Mouse (Mus musculus) heart, adult 2 months (tissue): Measurements from ENCODE around the gene Lyl1. TPM values are rescaled to one million over a fixed set of nuclear protein-coding genes. Genes with fewer than 3 reads are reported as not detected.

Source experiments
- DNase-seq, 2 experiments: peaks; one replicate each; pipeline ENCODE4 v3.0.0; 2021
- H3K27ac ChIP-seq: fragments of 200-600 bp; 2 replicates; pipeline ENCODE4 v1.8.1; 2022
- H3K27me3 ChIP-seq: fragments of 200-500 bp; 2 replicates; pipeline ENCODE4 v1.6.1; 2012; ENCODE audit warnings: mild to moderate bottlenecking, low read length, inconsistent platforms, mixed read lengths; ENCODE audit not compliant: control insufficient read depth, insufficient read depth
- H3K36me3 ChIP-seq: fragments of 200-500 bp; 2 replicates; pipeline ENCODE4 v1.6.1; 2012; ENCODE audit warnings: low read length, inconsistent platforms; ENCODE audit not compliant: control insufficient read depth, insufficient read depth
- H3K4me1 ChIP-seq: fragments of 200-500 bp; 2 replicates; pipeline ENCODE4 v1.6.1; 2011; ENCODE audit warnings: low read length; ENCODE audit not compliant: control insufficient read depth, insufficient read depth
- H3K4me3 ChIP-seq: fragments of 200-600 bp; 2 replicates; pipeline ENCODE4 v1.8.1; 2022
- H3K79me2 ChIP-seq: fragments of 200-500 bp; replicated peaks from 2 replicates; pipeline ENCODE4 v1.6.1; 2012; ENCODE audit warnings: mild to moderate bottlenecking, inconsistent platforms, low read length, moderate library complexity, mixed read lengths; ENCODE audit not compliant: control insufficient read depth, insufficient read depth
- H3K9ac ChIP-seq: fragments of 200-500 bp; 2 replicates; pipeline ENCODE4 v1.6.1; 2012; ENCODE audit warnings: low read depth, mild to moderate bottlenecking, control low read depth, inconsistent platforms, low read length, mixed read lengths
- CTCF ChIP-seq: fragments of 200-600 bp; IDR thresholded peaks from 2 replicates; pipeline ENCODE4 v1.8.1; 2022; ENCODE audit warnings: antibody characterized with exemption, mild to moderate bottlenecking, moderate library complexity
- EP300 ChIP-seq: fragments of 200-500 bp; IDR thresholded peaks from 2 replicates; pipeline ENCODE4 v1.6.1; 2011; ENCODE audit warnings: low read depth, low read length, control low read depth; ENCODE audit not compliant: insufficient read depth
- POLR2A ChIP-seq: fragments of 200-500 bp; IDR thresholded peaks from 2 replicates; pipeline ENCODE4 v1.6.1; 2011; ENCODE audit warnings: mild to moderate bottlenecking, low read depth, low read length, control low read depth; ENCODE audit not compliant: insufficient read depth
- whole genome bisulfite sequencing: fragments of 180-500 bp; shearing (Covaris S2); methylation state at CpG from one replicate; pipeline ENCODE4 v1.1.7; 2018; 5-methylcytosine and 5-hydroxymethylcytosine counted together
- intact Hi-C: fragments of 180-260 bp; cut with DNase I; formaldehyde crosslinking; loops from one replicate; pipeline ENCODE4 v1.15.1; 2025
- polyA plus RNA-seq: library from polyadenylated mRNA; depleted of rRNA; stranded (reverse); fragments of >200 nt; gene quantifications from 2 replicates; pipeline ENCODE4 v1.2.3, GENCODE M21; 2012
- total RNA-seq, 2 experiments: library from RNA; stranded (reverse); gene quantifications; 2 replicates each; pipeline ENCODE4 v1.2.3; 2021

Lyl1 gene
- total and polyA plus RNA-seq, 3 experiments, result 3.0 to 7.7 (median 3.7) TPM

DNA sequence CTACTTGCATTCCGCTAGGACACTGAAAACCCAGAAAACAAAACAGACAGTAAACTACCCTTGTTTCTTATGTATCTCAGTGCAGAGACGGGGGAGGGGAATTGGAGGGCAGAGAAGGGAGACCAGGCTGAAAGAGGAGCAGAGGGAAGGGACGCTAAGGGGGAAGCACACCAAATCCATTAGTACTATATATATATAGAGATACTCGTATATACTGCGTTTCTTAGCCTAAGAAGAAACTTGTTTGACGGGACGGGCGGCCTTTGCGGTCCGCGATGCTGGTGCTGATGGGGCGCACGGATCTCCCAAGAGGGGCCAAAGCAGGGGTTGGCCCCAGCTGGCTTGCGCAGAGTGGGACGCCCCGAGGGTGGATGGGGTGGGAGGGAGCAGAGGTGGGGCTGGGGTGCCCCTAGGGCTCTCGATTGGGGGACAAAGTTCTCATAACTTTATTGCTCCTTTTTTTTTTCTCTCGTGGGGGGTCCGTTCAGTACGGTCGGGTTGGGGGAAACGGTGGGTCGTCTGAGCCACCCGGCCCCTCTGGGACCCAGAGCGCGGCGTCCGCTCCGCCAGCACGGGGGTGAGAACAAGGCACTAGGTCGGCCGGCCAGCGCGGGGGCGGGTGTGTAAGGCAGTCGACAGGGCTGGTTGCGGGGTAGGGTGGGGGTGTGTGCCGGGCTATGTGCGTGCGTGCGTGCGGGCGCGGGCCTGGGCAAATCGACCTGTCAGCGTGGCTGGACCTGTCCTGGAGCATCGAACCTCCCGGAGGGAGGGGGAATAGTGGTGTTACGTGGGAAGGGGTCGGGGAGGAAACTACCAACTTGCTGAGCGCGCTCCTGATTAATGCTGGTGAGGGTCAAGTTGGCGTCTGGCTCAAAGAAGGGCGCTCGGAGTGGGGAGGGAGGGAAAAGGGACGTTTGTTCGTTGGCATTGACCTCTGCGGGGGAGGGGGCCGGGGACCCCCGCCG lies 3.9 kb downstream of the Lyl1 start:
- intact Hi-C loops, result no loop called here
- peak overlapping the region; percentile 45 for H3K4me3 ChIP-seq
- peak overlapping the region; percentile 90 for H3K27ac ChIP-seq
- H3K9ac ChIP-seq, result peak overlapping the region; percentile 70
- peak; percentile 63 to 68 for DNase-seq
- 11% methylated on average over 60 of the region's 61 CpGs for WGBS
- H3K36me3 ChIP-seq, result no peaks in the 10 kb centered on the region
- peaks cover 16% of the 10 kb centered on the region for H3K4me1 ChIP-seq
- no peaks in the 10 kb centered on the region for H3K79me2 ChIP-seq
- no peaks in the 10 kb centered on the region for H3K27me3 ChIP-seq
- TF ChIP-seq CTCF (no peak), EP300 (0 out of 2 replicates have a peak, but pooled peaks have one; percentile 21)

DNA sequence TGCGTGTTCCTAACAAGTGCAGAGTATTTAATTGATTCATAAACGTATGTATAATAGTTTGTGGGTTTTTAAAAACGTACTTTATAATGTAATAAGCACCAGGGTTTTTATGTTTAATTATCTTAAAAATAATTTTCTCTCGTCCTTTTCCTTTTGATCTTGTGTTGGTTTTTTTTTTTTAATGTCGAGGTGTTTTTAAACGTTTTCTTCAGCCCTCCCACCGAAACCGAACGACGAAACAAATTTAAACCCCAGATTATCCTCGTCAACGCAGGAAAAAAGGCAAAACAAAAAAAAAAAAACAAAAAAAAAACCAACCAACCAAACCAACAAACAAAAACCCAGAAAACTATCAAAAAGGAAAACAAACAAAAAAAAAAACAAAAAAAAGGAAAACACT lies 4.7 kb downstream of the Lyl1 start:
- peaks cover 14% of the 10 kb centered on the region for H3K4me1 ChIP-seq
- WGBS, result 44% methylated on average over 12 of the region's 12 CpGs
- intact Hi-C loops, result no loop called here
- no peaks in the 10 kb centered on the region for H3K79me2 ChIP-seq
- TF ChIP-seq POLR2A (no peak), EP300 (no peak), CTCF (no peak)
- no peaks in the 10 kb centered on the region for H3K36me3 ChIP-seq
- H3K27me3 ChIP-seq, result no peaks in the 10 kb centered on the region
- H3K4me3 ChIP-seq, result peak overlapping the region; percentile 45
- H3K9ac ChIP-seq, result peak overlapping the region; percentile 70
- no peak for DNase-seq
- H3K27ac ChIP-seq, result peak overlapping the region; percentile 90

- DNase-seq, result peak; percentile 72 to 73
- H3K36me3 ChIP-seq, result no peaks in the 10 kb centered on the region
- intact Hi-C loops, result no loop called here
Measured at GRCm38 (mm10) chr8:84706610-84707266, 5.5 kb downstream of the Lyl1 start.

GRCm38 (mm10) chr8:84707267-84707883 lies 6.1 kb downstream of the Lyl1 start:
- H3K4me3 ChIP-seq, result peak overlapping the region; percentile 45
- peak; percentile 74 to 78 for DNase-seq
- peak overlapping the region; percentile 76 for H3K9ac ChIP-seq
- intact Hi-C loops, result no loop called here
- peak overlapping the region; percentile 85 for H3K27ac ChIP-seq
- peaks cover 13% of the 10 kb centered on the region for H3K4me1 ChIP-seq
- WGBS, result 44% methylated on average over 22 of the region's 22 CpGs
- H3K79me2 ChIP-seq, result no peaks in the 10 kb centered on the region
- TF ChIP-seq CTCF, result no peak
- TF ChIP-seq EP300, result no peak
- TF ChIP-seq POLR2A, result no peak
- no peaks in the 10 kb centered on the region for H3K36me3 ChIP-seq
- no peaks in the 10 kb centered on the region for H3K27me3 ChIP-seq

More at GRCm38 (mm10) chr8:84706610-84707266, 5.5 kb downstream of the Lyl1 start:
- peak overlapping the region; percentile 45 for H3K4me3 ChIP-seq
- H3K79me2 ChIP-seq, result no peaks in the 10 kb centered on the region
- no peaks in the 10 kb centered on the region for H3K27me3 ChIP-seq
- peak overlapping the region; percentile 72 for H3K9ac ChIP-seq
- H3K4me1 ChIP-seq, result peaks cover 13% of the 10 kb centered on the region
- H3K27ac ChIP-seq, result peak overlapping the region; percentile 85
- TF ChIP-seq EP300 (no peak), CTCF (no peak), POLR2A (no peak; the same call in none of the 2 replicates)
- WGBS, result 37% methylated on average over 45 of the region's 45 CpGs

DNA sequence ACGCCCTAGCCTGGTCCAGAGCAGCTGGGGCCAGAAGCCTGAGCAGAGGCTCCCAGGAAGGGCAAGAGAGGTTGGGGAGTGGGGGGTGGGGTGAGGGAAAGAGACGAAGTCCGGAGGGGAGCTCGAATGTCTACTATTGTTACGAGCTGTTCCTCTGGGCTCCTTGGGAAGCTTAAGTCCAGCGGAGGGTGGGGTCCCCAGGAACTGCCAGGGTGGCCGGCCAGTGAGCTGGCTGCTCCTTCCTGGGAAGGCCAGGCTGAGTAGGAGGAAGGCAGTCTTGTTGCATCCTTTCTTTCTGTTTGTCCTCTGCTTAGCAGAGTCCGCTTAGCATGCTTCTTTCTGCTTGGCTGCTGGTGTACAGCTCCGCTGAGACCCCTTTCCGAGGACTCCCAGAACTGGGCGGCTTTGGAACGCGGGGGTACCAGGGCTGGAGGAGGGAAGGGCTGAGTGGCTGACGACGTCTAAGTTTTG lies 6.8 kb downstream of the Lyl1 start:
- no peaks in the 10 kb centered on the region for H3K36me3 ChIP-seq
- WGBS, result 46% methylated on average over 15 of the region's 15 CpGs
- TF ChIP-seq EP300 (0 out of 2 replicates have a peak, but pooled peaks have one; percentile 8), POLR2A (no peak)
- H3K27me3 ChIP-seq, result no peaks in the 10 kb centered on the region
- no peaks in the 10 kb centered on the region for H3K79me2 ChIP-seq
- DNase-seq, result peak; percentile 50 to 58
- intact Hi-C loops, result loop anchor here (2.0 kb wide), 1 partner anchor 19 kb away; no protein-coding TSS in a partner anchor
- H3K27ac ChIP-seq, result peak overlapping the region; percentile 85
- no peak overlapping the region; the same call in 1 of the 2 replicates for H3K4me3 ChIP-seq
- peak overlapping the region; percentile 76 for H3K9ac ChIP-seq
- H3K4me1 ChIP-seq, result peaks cover 16% of the 10 kb centered on the region
